Mouse (Mus musculus): Measurements from ENCODE around the gene E2f2.

DNA sequence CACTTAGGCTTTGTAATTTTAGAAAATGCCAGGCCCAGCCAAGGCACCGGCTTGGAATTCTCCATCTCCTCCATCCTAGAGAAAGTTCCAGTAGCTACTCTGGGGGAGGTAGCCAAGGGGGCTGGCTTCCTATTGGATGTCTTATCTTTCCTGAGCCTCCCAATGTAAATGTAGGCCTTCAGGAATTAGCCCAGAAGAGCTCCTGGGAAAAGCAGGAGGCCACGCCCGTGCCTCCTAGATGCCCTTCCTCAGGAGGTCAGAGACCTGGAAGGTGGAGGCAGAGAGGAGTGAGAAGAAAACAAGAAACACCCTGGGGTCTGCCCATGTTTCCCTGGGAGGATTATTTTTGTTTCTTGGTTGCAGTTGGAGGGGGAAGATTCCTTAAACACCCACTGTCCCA, 21.4 kb downstream of the E2f2 start:
- TF ChIP-seq CTCF (IDR thresholded peaks at IDR 0.05; ENCODE audit: extremely low read depth, insufficient read depth, low read length), result no peak
- TF ChIP-seq POLR2A (IDR thresholded peaks at IDR 0.05; ENCODE audit: extremely low read depth, insufficient read depth, low read length), result no peak
